Mouse (Mus musculus) kidney, adult 2 months (tissue): ENCODE results near the gene Prr14.

Source experiments
- CTCF ChIP-seq: fragments of 200-500 bp; conservative IDR thresholded peaks from 2 replicates; pipeline ENCODE4 v1.5.1; 2011; ENCODE audit warnings: low read depth, mild to moderate bottlenecking, control low read depth, low read length, moderate library complexity, mixed read lengths; ENCODE audit not compliant: insufficient read depth, insufficient read length
- POLR2A ChIP-seq: fragments of 200-500 bp; IDR thresholded peaks from one replicate; pipeline ENCODE4 v1.6.1; 2011; ENCODE audit warnings: low read depth, low read length, control low read depth

GRCm38 (mm10) chr7:127425291-127425690 lies 34.1 kb upstream of the Prr14 start:
- no peak for TF ChIP-seq CTCF
- no peak for TF ChIP-seq POLR2A
